Mouse (Mus musculus) embryonic fibroblast, embryonic 13.5 days (primary cell): ENCODE data around the gene Gys1.

Experiments used
- CTCF ChIP-seq: IDR thresholded peaks from 2 replicates; pipeline ENCODE4 v1.5.1; 2011; ENCODE audit warnings: mild to moderate bottlenecking, control low read depth, low read length, moderate library complexity, borderline replicate concordance; ENCODE audit not compliant: insufficient read depth
- POLR2A ChIP-seq: IDR thresholded peaks from 2 replicates; pipeline ENCODE4 v1.6.1; 2011; ENCODE audit warnings: low read depth, mild to moderate bottlenecking, control low read depth, low read length, moderate library complexity

GRCm38 (mm10) chr7:45490822-45491221, 56.2 kb downstream of the Gys1 start:
- TF ChIP-seq POLR2A (no peak), CTCF (no peak)
